Mouse (Mus musculus) neural tube, embryonic 12.5 days (tissue): ENCODE results near the gene Prmt8. TPM values are rescaled to one million over a fixed set of nuclear protein-coding genes. Genes with fewer than 3 reads are reported as not detected.

Experiments used
- ATAC-seq: fragments of 200-750 bp; cut with Nextera tagmentation; 2 replicates; pipeline ENCODE4 v1.8.0; 2017; ENCODE audit warnings: low read depth, mild to moderate bottlenecking, moderate TSS enrichment, moderate library complexity; ENCODE audit not compliant: low FRiP score
- H3K27ac ChIP-seq: fragments of 300-500 bp; sonication (generic); 2 replicates; pipeline ENCODE4 v1.5.1; 2016
- H3K27me3 ChIP-seq: fragments of 300-500 bp; sonication (generic); replicated peaks from 2 replicates; pipeline ENCODE4 v1.6.1; 2016; ENCODE audit warnings: mild to moderate bottlenecking
- H3K36me3 ChIP-seq: fragments of 300-500 bp; sonication (generic); 2 replicates; pipeline ENCODE4 v1.6.1; 2016; ENCODE audit warnings: mild to moderate bottlenecking
- H3K4me1 ChIP-seq: fragments of 300-500 bp; sonication (generic); 2 replicates; pipeline ENCODE4 v1.6.1; 2016
- H3K4me2 ChIP-seq: fragments of 300-500 bp; sonication (generic); replicated peaks from 2 replicates; pipeline ENCODE4 v1.6.1; 2016; ENCODE audit warnings: mild to moderate bottlenecking
- H3K4me3 ChIP-seq: fragments of 300-500 bp; sonication (generic); 2 replicates; pipeline ENCODE4 v1.5.1; 2016
- H3K9ac ChIP-seq: fragments of 300-500 bp; sonication (generic); 2 replicates; pipeline ENCODE4 v1.6.1; 2016; ENCODE audit warnings: mild to moderate bottlenecking
- H3K9me3 ChIP-seq: fragments of 300-500 bp; sonication (generic); 2 replicates; pipeline ENCODE4 v1.6.1; 2016; ENCODE audit warnings: mild to moderate bottlenecking
- WGBS: fragments of 180-500 bp; shearing (Covaris S2); methylation state at CpG from one replicate; pipeline ENCODE4 v1.1.7; 2016; 5-methylcytosine and 5-hydroxymethylcytosine counted together
- polyA plus RNA-seq: library from polyadenylated mRNA; unstranded; fragments of >200 nt; fragmentation: Nextera tagmentation; extraction: Ambion mirVana; gene quantifications from 2 replicates; pipeline ENCODE4 v1.2.1, GENCODE M21; 2016

The Prmt8 gene
- polyA plus RNA-seq, 1 experiment from 2014 or later, result 44.9 TPM

- whole genome bisulfite sequencing, result 28% methylated on average over 13 of the region's 13 CpGs
- Histone ChIP-seq H3K36me3 (peaks cover 12% of the 10 kb centered on the region), H3K27me3 (no peaks in the 10 kb centered on the region), H3K9ac (no peak overlapping the region), H3K4me2 (peak overlapping the region; percentile 28), H3K27ac (peak overlapping the region; percentile 21; the same call in 1 of the 2 replicates), H3K4me3 (no peak overlapping the region), H3K4me1 (peaks cover 26% of the 10 kb centered on the region), H3K9me3 (no peaks in the 10 kb centered on the region)
- peak; percentile 85 for ATAC-seq
Measured at GRCm38 (mm10) chr6:127735130-127735981, 33.9 kb downstream of the Prmt8 start.

GRCm38 (mm10) chr6:127723126-127723525, 46.1 kb downstream of the Prmt8 start:
- WGBS, result 30% methylated on average over 8 of the region's 8 CpGs
- Histone ChIP-seq H3K9me3 (no peaks in the 10 kb centered on the region), H3K4me3 (no peak overlapping the region), H3K27ac (0 out of 2 replicates have a peak overlapping the region, but pooled peaks have one; percentile 12), H3K27me3 (no peaks in the 10 kb centered on the region), H3K36me3 (peaks cover 18% of the 10 kb centered on the region), H3K4me1 (peaks cover 16% of the 10 kb centered on the region), H3K9ac (no peak overlapping the region), H3K4me2 (no peak overlapping the region)
- ATAC-seq, result peak; percentile 25; the same call in 1 of the 2 replicates

GRCm38 (mm10) chr6:127719875-127720274, 49.4 kb downstream of the Prmt8 start:
- 65% methylated on average over 14 of the region's 14 CpGs for WGBS
- no peak overlapping the region for H3K4me3 ChIP-seq
- peaks cover 38% of the 10 kb centered on the region for H3K4me1 ChIP-seq
- no peaks in the 10 kb centered on the region for H3K27me3 ChIP-seq
- H3K4me2 ChIP-seq, result no peak overlapping the region
- H3K36me3 ChIP-seq, result 0 out of 2 replicates have a peak, but pooled peaks cover 4% of the 10 kb centered on the region
- H3K27ac ChIP-seq, result no peak overlapping the region
- no peak overlapping the region for H3K9ac ChIP-seq
- no peak for ATAC-seq
- no peaks in the 10 kb centered on the region for H3K9me3 ChIP-seq

GRCm38 (mm10) chr6:127717239-127718137, 51.8 kb downstream of the Prmt8 start:
- H3K4me2 ChIP-seq, result peak overlapping the region; percentile 32
- H3K27ac ChIP-seq, result peak overlapping the region; percentile 69
- no peaks in the 10 kb centered on the region for H3K36me3 ChIP-seq
- no peak overlapping the region for H3K4me3 ChIP-seq
- 12% methylated on average over 21 of the region's 21 CpGs for WGBS
- peaks cover 37% of the 10 kb centered on the region; the same call in 1 of the 2 replicates for H3K4me1 ChIP-seq
- peak; percentile 88 for ATAC-seq
- no peaks in the 10 kb centered on the region for H3K27me3 ChIP-seq
- peak overlapping the region; percentile 26; the same call in 1 of the 2 replicates for H3K9ac ChIP-seq
- no peaks in the 10 kb centered on the region for H3K9me3 ChIP-seq

GRCm38 (mm10) chr6:127715428-127715827, 53.8 kb downstream of the Prmt8 start:
- H3K9me3 ChIP-seq, result no peaks in the 10 kb centered on the region
- no peak overlapping the region for H3K4me3 ChIP-seq
- no peaks in the 10 kb centered on the region for H3K27me3 ChIP-seq
- ATAC-seq, result no peak
- H3K4me2 ChIP-seq, result no peak overlapping the region
- 49% methylated on average over 5 of the region's 5 CpGs for WGBS
- no peak overlapping the region for H3K27ac ChIP-seq
- peaks cover 4% of the 10 kb centered on the region; the same call in 1 of the 2 replicates for H3K36me3 ChIP-seq
- H3K9ac ChIP-seq, result no peak overlapping the region
- peaks cover 36% of the 10 kb centered on the region; the same call in 1 of the 2 replicates for H3K4me1 ChIP-seq

GRCm38 (mm10) chr6:127714906-127715305, 54.4 kb downstream of the Prmt8 start:
- Histone ChIP-seq H3K4me3 (no peak overlapping the region), H3K9ac (no peak overlapping the region)
- 31% methylated on average over 5 of the region's 5 CpGs for WGBS

GRCm38 (mm10) chr6:127708218-127708628, 61.0 kb downstream of the Prmt8 start:
- no peak overlapping the region for H3K4me3 ChIP-seq
- no peak overlapping the region for H3K9ac ChIP-seq
- no peaks in the 10 kb centered on the region for H3K9me3 ChIP-seq
- H3K4me1 ChIP-seq, result peaks cover 16% of the 10 kb centered on the region; the same call in 1 of the 2 replicates
- H3K27ac ChIP-seq, result no peak overlapping the region
- no peak overlapping the region for H3K4me2 ChIP-seq
- H3K27me3 ChIP-seq, result no peaks in the 10 kb centered on the region
- H3K36me3 ChIP-seq, result peaks cover 11% of the 10 kb centered on the region; the same call in 1 of the 2 replicates
- no peak for ATAC-seq
- 20% methylated on average over 1 of the region's 1 CpGs for WGBS

More at GRCm38 (mm10) chr6:127714906-127715305, 54.4 kb downstream of the Prmt8 start:
- no peak overlapping the region for H3K4me2 ChIP-seq
- H3K9me3 ChIP-seq, result no peaks in the 10 kb centered on the region
- ATAC-seq, result no peak
- H3K27ac ChIP-seq, result no peak overlapping the region
- H3K27me3 ChIP-seq, result no peaks in the 10 kb centered on the region
- H3K4me1 ChIP-seq, result peaks cover 31% of the 10 kb centered on the region; the same call in 1 of the 2 replicates
- peaks cover 7% of the 10 kb centered on the region; the same call in 1 of the 2 replicates for H3K36me3 ChIP-seq

GRCm38 (mm10) chr6:127701036-127701783, 68.1 kb downstream of the Prmt8 start:
- Histone ChIP-seq H3K36me3 (peaks cover 15% of the 10 kb centered on the region; the same call in 1 of the 2 replicates), H3K4me2 (0 out of 2 replicates have a peak overlapping the region, but pooled peaks have one; percentile 9)
- WGBS, result 8% methylated on average over 11 of the region's 11 CpGs

GRCm38 (mm10) chr6:127693681-127694080, 75.6 kb downstream of the Prmt8 start:
- Histone ChIP-seq H3K4me1 (no peaks in the 10 kb centered on the region), H3K4me3 (no peak overlapping the region), H3K4me2 (no peak overlapping the region), H3K36me3 (peaks cover 18% of the 10 kb centered on the region; the same call in 1 of the 2 replicates), H3K27me3 (no peaks in the 10 kb centered on the region), H3K27ac (no peak overlapping the region), H3K9ac (no peak overlapping the region), H3K9me3 (no peaks in the 10 kb centered on the region)
- ATAC-seq, result no peak
- 93% methylated on average over 7 of the region's 7 CpGs for WGBS

More at GRCm38 (mm10) chr6:127701036-127701783, 68.1 kb downstream of the Prmt8 start:
- H3K9ac ChIP-seq, result no peak overlapping the region
- peaks cover 28% of the 10 kb centered on the region for H3K4me1 ChIP-seq
- no peaks in the 10 kb centered on the region for H3K27me3 ChIP-seq
- peak overlapping the region; percentile 58 for H3K27ac ChIP-seq
- peak; percentile 95 for ATAC-seq
- H3K9me3 ChIP-seq, result no peaks in the 10 kb centered on the region
- H3K4me3 ChIP-seq, result no peak overlapping the region

GRCm38 (mm10) chr6:127692298-127692697, 77.0 kb downstream of the Prmt8 start:
- H3K4me2 ChIP-seq, result no peak overlapping the region
- H3K27me3 ChIP-seq, result no peaks in the 10 kb centered on the region
- H3K9me3 ChIP-seq, result no peaks in the 10 kb centered on the region
- H3K4me1 ChIP-seq, result no peaks in the 10 kb centered on the region
- ATAC-seq, result no peak
- no peak overlapping the region for H3K27ac ChIP-seq
- H3K4me3 ChIP-seq, result no peak overlapping the region
- WGBS, result 66% methylated on average over 7 of the region's 7 CpGs
- H3K36me3 ChIP-seq, result peaks cover 16% of the 10 kb centered on the region; the same call in 1 of the 2 replicates
- H3K9ac ChIP-seq, result no peak overlapping the region

GRCm38 (mm10) chr6:127687181-127687860, 82.0 kb downstream of the Prmt8 start:
- no peak overlapping the region for H3K4me2 ChIP-seq
- no peaks in the 10 kb centered on the region for H3K9me3 ChIP-seq
- no peak overlapping the region for H3K4me3 ChIP-seq
- H3K4me1 ChIP-seq, result peaks cover 12% of the 10 kb centered on the region
- H3K27ac ChIP-seq, result no peak overlapping the region
- H3K9ac ChIP-seq, result no peak overlapping the region
- no peak for ATAC-seq
- no peaks in the 10 kb centered on the region for H3K36me3 ChIP-seq
- H3K27me3 ChIP-seq, result no peaks in the 10 kb centered on the region
- WGBS, result 96% methylated on average over 6 of the region's 6 CpGs
